Mouse (Mus musculus) MEL (cell line): ENCODE measurements at regions not wholly inside any gene's neighbourhood (a gene's known extent, or its start where the extent isn't known, plus 50 kb on each side); places are given as distances from the start of the nearest gene placed in this dataset.

Experiments used
- DNase-seq: peaks from one replicate; pipeline ENCODE4 v3.0.0; 2011; ENCODE audit warnings: low read depth, low spot score
- H3K27ac ChIP-seq: 2 replicates; pipeline ENCODE4 v1.5.1; 2012; ENCODE audit warnings: low read depth, mild to moderate bottlenecking, control low read depth, low read length, moderate library complexity; ENCODE audit not compliant: control insufficient read depth
- H3K27me3 ChIP-seq, 2 experiments: fragments of 150-350 bp in 1 of 2; sonication (generic) in 1 of 2; 2 replicates each; pipeline ENCODE4 v1.6.1; 2012; ENCODE audit warnings: low read length in 2 of 2, mild to moderate bottlenecking in 2 of 2, improper control_type of control experiment in 1 of 2, moderate library complexity in 1 of 2; ENCODE audit not compliant: insufficient read depth in 2 of 2, control insufficient read depth in 1 of 2
- H3K36me3 ChIP-seq, 2 experiments: 2 replicates each; pipeline ENCODE4 v1.6.1; 2012 to 2014; ENCODE audit warnings: low read length in 2 of 2, improper control_type of control experiment in 1 of 2, inconsistent platforms in 1 of 2, mild to moderate bottlenecking in 1 of 2; ENCODE audit not compliant: insufficient read depth in 2 of 2, control insufficient read depth in 1 of 2
- H3K4me1 ChIP-seq, 2 experiments: fragments of 150-350 bp in 1 of 2; sonication (generic) in 1 of 2; 2 replicates each; pipeline ENCODE4 v1.6.1; 2012; ENCODE audit warnings: low read length in 2 of 2, improper control_type of control experiment in 1 of 2, mild to moderate bottlenecking in 1 of 2; ENCODE audit not compliant: insufficient read depth in 2 of 2, control insufficient read depth in 1 of 2
- H3K4me3 ChIP-seq, 2 experiments: fragments of 150-350 bp in 1 of 2; sonication (generic) in 1 of 2; 2 replicates each; pipeline ENCODE4 v1.5.1; 2012; ENCODE audit warnings: low read depth in 2 of 2, low read length in 2 of 2, mild to moderate bottlenecking in 2 of 2, moderate library complexity in 2 of 2, control low read depth in 1 of 2, improper control_type of control experiment in 1 of 2; ENCODE audit not compliant: control insufficient read depth in 1 of 2, insufficient read depth in 1 of 2
- H3K79me2 ChIP-seq: 2 replicates; pipeline ENCODE4 v1.6.1; 2012; ENCODE audit warnings: mild to moderate bottlenecking, low read length, moderate library complexity; ENCODE audit not compliant: control insufficient read depth, poor library complexity, insufficient read depth
- H3K9ac ChIP-seq: 2 replicates; pipeline ENCODE4 v1.6.1; 2012; ENCODE audit warnings: low read depth, mild to moderate bottlenecking, control low read depth, low read length, moderate library complexity; ENCODE audit not compliant: control insufficient read depth, poor library complexity, severe bottlenecking
- H3K9me3 ChIP-seq: fragments of 150-350 bp; sonication (generic); replicated peaks from 2 replicates; pipeline ENCODE4 v1.6.1; 2012; ENCODE audit warnings: mild to moderate bottlenecking, low read length, improper control_type of control experiment, moderate library complexity; ENCODE audit not compliant: insufficient read depth
- BHLHE40 ChIP-seq: IDR thresholded peaks from 2 replicates; pipeline ENCODE4 v1.6.1; 2012; ENCODE audit warnings: low read depth, mild to moderate bottlenecking, inconsistent platforms, low read length, improper control_type of control experiment, borderline replicate concordance
- CHD1 ChIP-seq: IDR thresholded peaks from 2 replicates; pipeline ENCODE4 v1.6.1; 2012; ENCODE audit warnings: low read depth, mild to moderate bottlenecking, inconsistent platforms, low read length, improper control_type of control experiment
- E2F4 ChIP-seq: IDR thresholded peaks from 2 replicates; pipeline ENCODE4 v1.6.1; 2011; ENCODE audit warnings: low read depth, low read length, improper control_type of control experiment, borderline replicate concordance
- ELF1 ChIP-seq: IDR thresholded peaks from 2 replicates; pipeline ENCODE4 v1.6.1; 2014; ENCODE audit warnings: low read depth, mild to moderate bottlenecking, inconsistent platforms, low read length, improper control_type of control experiment, moderate library complexity
- GABPA ChIP-seq: IDR thresholded peaks from 2 replicates; pipeline ENCODE4 v1.6.1; 2012; ENCODE audit warnings: low read depth, mild to moderate bottlenecking, inconsistent platforms, low read length, improper control_type of control experiment, moderate library complexity
- GATA1 ChIP-seq: IDR thresholded peaks from 2 replicates; pipeline ENCODE4 v1.6.1; 2011; ENCODE audit warnings: low read depth, low read length, improper control_type of control experiment
- HCFC1 ChIP-seq: IDR thresholded peaks from 2 replicates; pipeline ENCODE4 v1.6.1; 2012; ENCODE audit warnings: low read depth, mild to moderate bottlenecking, inconsistent platforms, low read length, improper control_type of control experiment, moderate library complexity
- JUND ChIP-seq: IDR thresholded peaks from 2 replicates; pipeline ENCODE4 v1.6.1; 2011; ENCODE audit warnings: low read depth, mild to moderate bottlenecking, improper control_type of control experiment, low read length
- KAT2A ChIP-seq: conservative IDR thresholded peaks from 2 replicates; pipeline ENCODE4 v1.6.1; 2012; ENCODE audit warnings: low read depth, low read length, improper control_type of control experiment, inconsistent platforms
- MAX ChIP-seq: IDR thresholded peaks from 2 replicates; pipeline ENCODE4 v1.6.1; 2011; ENCODE audit warnings: low read length, improper control_type of control experiment
- MAZ ChIP-seq: IDR thresholded peaks from 2 replicates; pipeline ENCODE4 v1.6.1; 2012; ENCODE audit warnings: low read depth, mild to moderate bottlenecking, inconsistent platforms, low read length, improper control_type of control experiment
- MEF2A ChIP-seq: IDR thresholded peaks from 2 replicates; pipeline ENCODE4 v1.6.1; 2014; ENCODE audit warnings: low read depth, mild to moderate bottlenecking, inconsistent platforms, low read length, improper control_type of control experiment; ENCODE audit not compliant: poor library complexity, insufficient replicate concordance, severe bottlenecking; ENCODE audit errors: extremely low read depth
- MYB ChIP-seq: IDR thresholded peaks from 2 replicates; pipeline ENCODE4 v1.6.1; 2011; ENCODE audit warnings: mild to moderate bottlenecking, low read depth, low read length, improper control_type of control experiment
- NELFE ChIP-seq: IDR thresholded peaks from 2 replicates; pipeline ENCODE4 v1.6.1; 2011; ENCODE audit warnings: low read depth, low read length, improper control_type of control experiment
- NRF1 ChIP-seq: IDR thresholded peaks from 2 replicates; pipeline ENCODE4 v1.6.1; 2014; ENCODE audit warnings: low read depth, mild to moderate bottlenecking, inconsistent platforms, low read length, improper control_type of control experiment, moderate library complexity; ENCODE audit not compliant: poor library complexity, insufficient read depth, severe bottlenecking
- POLR2AphosphoS2 ChIP-seq: IDR thresholded peaks from 2 replicates; pipeline ENCODE4 v1.6.1; 2011; ENCODE audit warnings: low read length, improper control_type of control experiment
- POLR2AphosphoS5 ChIP-seq: IDR thresholded peaks from 2 replicates; pipeline ENCODE4 v1.6.1; 2012; ENCODE audit warnings: low read depth, borderline replicate concordance, mild to moderate bottlenecking, inconsistent platforms, low read length, moderate library complexity, mixed read lengths
- RCOR1 ChIP-seq: IDR thresholded peaks from 2 replicates; pipeline ENCODE4 v1.6.1; 2012; ENCODE audit warnings: low read depth, mild to moderate bottlenecking, inconsistent platforms, low read length, improper control_type of control experiment
- SIN3A ChIP-seq: IDR thresholded peaks from 2 replicates; pipeline ENCODE4 v1.6.1; 2012; ENCODE audit warnings: low read length, improper control_type of control experiment, inconsistent platforms
- SMC3 ChIP-seq: IDR thresholded peaks from 2 replicates; pipeline ENCODE4 v1.6.1; 2011; ENCODE audit warnings: low read depth, low read length, improper control_type of control experiment
- TCF12 ChIP-seq: IDR thresholded peaks from 2 replicates; pipeline ENCODE4 v1.6.1; 2014; ENCODE audit warnings: low read depth, mild to moderate bottlenecking, inconsistent platforms, low read length, improper control_type of control experiment, moderate library complexity
- UBTF ChIP-seq: IDR thresholded peaks from 2 replicates; pipeline ENCODE4 v1.6.1; 2012; ENCODE audit warnings: low read depth, mild to moderate bottlenecking, inconsistent platforms, low read length, improper control_type of control experiment, moderate library complexity, borderline replicate concordance; ENCODE audit not compliant: insufficient read depth
- ZC3H11A ChIP-seq: IDR thresholded peaks from 2 replicates; pipeline ENCODE4 v1.6.1; 2012; ENCODE audit warnings: low read depth, mild to moderate bottlenecking, inconsistent platforms, low read length, improper control_type of control experiment
- ZKSCAN1 ChIP-seq: IDR thresholded peaks from 2 replicates; pipeline ENCODE4 v1.6.1; 2012; ENCODE audit warnings: low read depth, mild to moderate bottlenecking, inconsistent platforms, low read length, improper control_type of control experiment, moderate library complexity
- ZNF384 ChIP-seq: IDR thresholded peaks from 2 replicates; pipeline ENCODE4 v1.6.1; 2012; ENCODE audit warnings: low read depth, mild to moderate bottlenecking, inconsistent platforms, low read length, improper control_type of control experiment

DNA sequence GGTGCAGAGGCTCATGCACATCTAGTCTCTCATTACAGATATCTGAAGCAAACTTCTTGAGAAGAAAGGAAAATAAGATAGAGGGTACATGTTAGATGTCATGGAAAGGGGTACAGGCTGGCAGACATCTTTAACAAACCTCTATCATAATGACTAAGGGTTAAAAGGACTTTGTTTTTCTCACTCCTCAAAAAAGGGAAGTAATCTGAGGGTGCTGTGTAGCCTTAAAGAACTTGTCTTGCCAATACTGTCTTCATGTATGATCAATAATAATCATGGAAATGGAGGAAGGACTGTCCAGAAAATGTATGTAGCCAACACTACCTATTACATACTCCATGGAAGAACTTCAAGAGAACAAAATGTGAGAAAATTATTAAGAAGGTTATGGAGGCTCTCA is 400.0 kb upstream of the Mmadhc start:
- no peak for TF ChIP-seq SMC3
- TF ChIP-seq GATA1 = no peak
- no peak for TF ChIP-seq TCF12
- no peak for TF ChIP-seq ZNF384
- no peak for TF ChIP-seq CHD1
- TF ChIP-seq ZKSCAN1 = no peak
- no peak for TF ChIP-seq POLR2AphosphoS5
- no peak for TF ChIP-seq ZC3H11A
- TF ChIP-seq NRF1 = no peak
- no peak for TF ChIP-seq JUND
- no peak for TF ChIP-seq MAZ
- no peak for TF ChIP-seq MYB
- no peak for TF ChIP-seq UBTF
- no peak for TF ChIP-seq RCOR1
- no peaks in the 10 kb centered on the region for H3K36me3 ChIP-seq
- no peaks in the 10 kb centered on the region for H3K4me1 ChIP-seq
- no peak overlapping the region for H3K9ac ChIP-seq
- no peak overlapping the region for H3K27ac ChIP-seq
- no peaks in the 10 kb centered on the region; a peak in 1 of 4 replicates for H3K27me3 ChIP-seq
- no peaks in the 10 kb centered on the region for H3K79me2 ChIP-seq
- H3K4me3 ChIP-seq = no peak overlapping the region
- H3K9me3 ChIP-seq = no peaks in the 10 kb centered on the region
- DNase-seq = peak; percentile 37

DNA sequence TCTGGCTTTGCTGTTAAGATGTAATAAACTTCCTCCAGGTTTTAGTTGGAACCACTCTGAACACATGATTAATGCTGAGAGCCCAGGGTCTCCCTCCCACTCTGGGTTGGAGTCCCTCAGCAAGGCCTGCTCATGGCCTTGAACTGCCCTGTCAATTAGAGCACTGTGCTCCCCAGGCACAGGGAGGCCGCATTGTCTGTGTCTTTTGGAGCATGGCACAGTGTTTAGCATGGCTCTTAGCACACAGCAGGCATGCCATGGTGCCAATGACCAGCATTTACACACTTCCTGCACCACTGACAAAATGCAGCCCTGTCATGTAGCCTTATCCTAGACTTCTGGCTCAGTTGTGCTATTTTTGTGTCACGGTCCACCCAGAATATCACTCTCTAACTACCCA is 398.2 kb upstream of the Mmadhc start:
- Histone ChIP-seq H3K79me2 (no peaks in the 10 kb centered on the region), H3K27me3 (no peaks in the 10 kb centered on the region; a peak in 1 of 4 replicates), H3K27ac (no peak overlapping the region), H3K4me3 (no peak overlapping the region), H3K9me3 (no peaks in the 10 kb centered on the region), H3K4me1 (peaks cover 0 to 2% of the 10 kb centered on the region in 2 experiments; a peak in 1 of 4 replicates), H3K9ac (no peak overlapping the region), H3K36me3 (peaks cover 0 to 8% of the 10 kb centered on the region in 2 experiments; a peak in 2 of 4 replicates)
- DNase-seq = no peak
- TF ChIP-seq GABPA (no peak), NELFE (no peak), SMC3 (no peak), MEF2A (no peak), ZKSCAN1 (no peak), BHLHE40 (no peak), KAT2A (no peak), SIN3A (no peak), E2F4 (no peak), HCFC1 (no peak), CHD1 (no peak), MYB (no peak), MAX (no peak), POLR2AphosphoS2 (no peak), ELF1 (no peak)
